Mouse (Mus musculus): ENCODE results near the gene Fam83c. TPM values are rescaled to one million over a fixed set of nuclear protein-coding genes. Genes with fewer than 3 reads are reported as not detected.

Gene Fam83c
- polyA plus RNA-seq, 1 experiment = not detected

DNA sequence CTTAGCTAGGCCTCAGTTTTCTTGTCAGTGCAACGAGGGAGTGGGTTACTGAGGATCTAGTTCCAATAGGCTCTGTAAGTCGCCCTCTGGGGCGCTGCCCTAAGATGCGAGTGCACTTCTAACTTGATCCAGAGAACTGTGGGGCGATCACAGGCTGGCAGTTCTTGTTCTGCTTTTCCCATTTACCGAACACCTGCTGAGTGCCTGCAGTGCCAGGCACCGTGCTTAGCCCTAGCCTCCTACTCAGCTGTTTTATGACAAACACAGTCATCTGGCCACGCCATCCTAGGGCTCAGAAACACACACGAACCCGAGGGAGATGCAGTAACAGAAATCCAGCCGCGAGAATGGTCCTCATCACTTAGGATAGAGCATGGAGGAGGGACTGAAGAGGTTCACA lies 41.8 kb downstream of the Fam83c start:
- no peak for TF ChIP-seq POLR2A (IDR thresholded peaks at IDR 0.05; ENCODE audit: insufficient read depth, low read depth, low read length)
- no peak for TF ChIP-seq CTCF (IDR thresholded peaks at IDR 0.05; ENCODE audit: insufficient read depth, low read depth, low read length)
- 44% methylated on average over 12 of the region's 12 CpGs for WGBS
- Histone ChIP-seq H3K4me3 (ENCODE audit: insufficient read depth, low read depth, low read length) (no peak overlapping the region), H3K27ac (ENCODE audit: insufficient read depth, low read depth, low read length) (no peak overlapping the region), H3K4me1 (ENCODE audit: control insufficient read depth, insufficient read depth, low read length) (peaks cover 11% of the 10 kb centered on the region)

DNA sequence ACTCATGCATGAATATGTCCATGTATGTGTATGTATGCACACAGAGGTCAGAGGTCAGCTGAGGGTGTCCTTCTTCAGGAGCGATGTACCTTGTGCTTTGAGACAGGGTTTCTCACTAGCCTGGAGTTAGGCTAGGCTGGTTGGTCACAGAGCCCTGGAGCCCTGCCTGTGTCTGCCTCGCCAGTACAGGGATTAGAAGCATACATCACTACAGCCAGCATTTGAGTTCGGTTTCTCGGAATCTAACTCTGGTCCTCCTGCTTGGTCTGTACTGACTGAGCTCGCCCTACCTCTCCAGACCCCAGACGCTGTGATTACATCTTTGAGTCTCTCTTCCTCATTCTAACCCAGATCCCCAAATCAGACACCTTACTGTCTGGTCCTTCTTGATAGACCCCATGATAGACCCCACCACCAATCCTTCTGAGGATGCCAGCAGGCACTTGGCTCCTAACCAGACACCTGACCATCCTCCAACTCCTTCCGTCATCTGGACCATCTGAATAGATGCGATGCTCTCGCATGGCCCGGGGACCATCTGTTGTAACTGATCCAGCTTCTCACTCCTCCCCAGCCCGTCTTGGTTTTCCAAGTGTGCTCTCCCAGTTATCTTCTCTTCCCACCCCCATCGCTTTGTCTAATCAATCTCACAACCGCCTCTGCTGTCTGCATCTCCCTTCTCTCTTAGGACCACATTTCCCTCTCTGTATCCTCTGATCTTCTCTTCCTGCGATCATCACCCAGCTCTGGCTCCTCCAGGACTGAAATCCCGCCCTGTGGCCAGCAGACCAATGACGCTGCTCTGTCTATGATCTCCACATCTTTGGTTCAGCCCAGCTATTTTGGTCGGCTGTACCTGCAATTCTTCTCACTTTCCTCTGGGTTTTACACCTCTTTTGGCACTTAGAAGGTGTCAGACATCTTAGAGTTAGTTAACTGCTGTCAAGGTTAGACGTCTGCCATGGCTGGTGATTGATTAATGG lies 46.4 kb downstream of the Fam83c start:
- Histone ChIP-seq H3K4me3 (ENCODE audit: insufficient read depth, low read depth, low read length) (no peak overlapping the region), H3K27ac (ENCODE audit: insufficient read depth, low read depth, low read length) (no peak overlapping the region), H3K4me1 (ENCODE audit: control insufficient read depth, insufficient read depth, low read length) (peaks cover 20% of the 10 kb centered on the region)
- TF ChIP-seq CTCF (IDR thresholded peaks at IDR 0.05; ENCODE audit: insufficient read depth, low read depth, low read length) = no peak
- no peak for TF ChIP-seq POLR2A (IDR thresholded peaks at IDR 0.05; ENCODE audit: insufficient read depth, low read depth, low read length)
- 73% methylated on average over 18 of the region's 18 CpGs for WGBS

DNA sequence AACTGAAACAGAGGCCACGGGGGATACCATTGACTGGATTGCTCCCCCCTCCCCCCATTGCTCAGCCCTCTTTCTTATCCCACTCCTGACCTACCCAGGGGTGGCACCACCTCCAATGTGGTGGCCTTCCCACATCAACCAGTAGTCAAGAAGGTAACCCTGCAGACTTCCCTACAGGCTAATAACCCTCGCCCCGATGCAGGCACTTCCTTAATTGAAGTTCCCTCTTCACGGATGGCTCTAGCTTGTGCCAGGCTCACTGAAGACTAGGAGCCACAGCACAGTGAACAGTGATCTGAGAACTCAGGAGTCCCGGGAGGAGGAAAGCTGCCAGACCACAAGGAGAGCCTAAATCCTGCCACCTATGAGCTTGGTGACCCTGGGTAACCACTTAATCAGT lies 47.7 kb downstream of the Fam83c start:
- Histone ChIP-seq H3K4me1 (ENCODE audit: control insufficient read depth, insufficient read depth, low read length) (peaks cover 16% of the 10 kb centered on the region), H3K27ac (ENCODE audit: insufficient read depth, low read depth, low read length) (no peak overlapping the region), H3K4me3 (ENCODE audit: insufficient read depth, low read depth, low read length) (no peak overlapping the region)
- WGBS = 72% methylated on average over 5 of the region's 5 CpGs
- no peak for TF ChIP-seq POLR2A (IDR thresholded peaks at IDR 0.05; ENCODE audit: insufficient read depth, low read depth, low read length)
- no peak for TF ChIP-seq CTCF (IDR thresholded peaks at IDR 0.05; ENCODE audit: insufficient read depth, low read depth, low read length)

DNA sequence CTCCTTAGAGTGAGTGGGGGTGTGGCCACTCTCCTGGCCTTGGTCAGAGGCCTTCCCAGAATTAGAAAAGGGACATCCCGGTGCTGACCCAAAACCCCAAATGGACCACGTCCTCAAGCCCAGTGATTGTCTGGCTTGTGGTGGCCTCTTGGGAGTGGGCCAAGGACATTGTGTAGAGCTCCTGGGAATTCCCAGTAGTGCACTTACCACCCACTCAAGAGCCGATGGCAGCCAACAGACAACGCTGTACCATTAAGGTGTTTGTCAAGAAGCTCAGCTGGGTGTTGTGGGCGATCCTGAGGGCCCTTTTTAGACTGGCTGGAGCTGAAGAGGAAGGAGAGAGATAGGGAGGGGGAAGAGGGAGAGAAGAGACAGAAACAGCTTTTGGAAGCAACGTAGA lies 50.1 kb downstream of the Fam83c start:
- no peak overlapping the region for H3K4me3 ChIP-seq (ENCODE audit: insufficient read depth, low read depth, low read length)
- H3K27ac ChIP-seq (ENCODE audit: insufficient read depth, low read depth, low read length) = no peak overlapping the region
- TF ChIP-seq CTCF (IDR thresholded peaks at IDR 0.05; ENCODE audit: insufficient read depth, low read depth, low read length) (no peak), POLR2A (IDR thresholded peaks at IDR 0.05; ENCODE audit: insufficient read depth, low read depth, low read length) (no peak)
- WGBS = 38% methylated on average over 6 of the region's 6 CpGs
- peaks cover 19% of the 10 kb centered on the region for H3K4me1 ChIP-seq (ENCODE audit: control insufficient read depth, insufficient read depth, low read length)

DNA sequence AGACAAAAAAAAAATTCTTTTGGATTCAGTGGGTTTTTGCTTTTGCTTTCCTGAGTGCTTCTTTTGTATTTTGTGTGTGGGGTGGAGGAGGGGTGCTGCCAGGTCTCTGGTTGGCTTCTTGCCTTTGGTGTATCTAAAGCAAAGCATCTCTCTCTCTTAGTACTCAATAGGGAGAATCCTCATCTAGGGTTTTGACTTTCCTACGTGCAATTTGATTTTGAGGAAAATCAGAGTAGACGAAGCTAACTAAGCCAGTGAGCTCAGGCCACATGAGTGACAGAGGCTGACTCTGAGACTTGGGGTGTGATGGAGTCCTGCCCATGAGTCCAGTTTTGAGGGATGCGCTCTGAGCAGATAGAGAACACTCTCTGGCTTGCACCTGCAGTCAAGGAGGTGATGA lies 55.1 kb downstream of the Fam83c start:
- Histone ChIP-seq H3K27ac (ENCODE audit: insufficient read depth, low read depth, low read length) (no peak overlapping the region), H3K4me3 (ENCODE audit: insufficient read depth, low read depth, low read length) (no peak overlapping the region), H3K4me1 (ENCODE audit: control insufficient read depth, insufficient read depth, low read length) (peaks cover 23% of the 10 kb centered on the region)
- TF ChIP-seq CTCF (IDR thresholded peaks at IDR 0.05; ENCODE audit: insufficient read depth, low read depth, low read length) (no peak), POLR2A (IDR thresholded peaks at IDR 0.05; ENCODE audit: insufficient read depth, low read depth, low read length) (no peak)
- WGBS = 80% methylated on average over 3 of the region's 3 CpGs

DNA sequence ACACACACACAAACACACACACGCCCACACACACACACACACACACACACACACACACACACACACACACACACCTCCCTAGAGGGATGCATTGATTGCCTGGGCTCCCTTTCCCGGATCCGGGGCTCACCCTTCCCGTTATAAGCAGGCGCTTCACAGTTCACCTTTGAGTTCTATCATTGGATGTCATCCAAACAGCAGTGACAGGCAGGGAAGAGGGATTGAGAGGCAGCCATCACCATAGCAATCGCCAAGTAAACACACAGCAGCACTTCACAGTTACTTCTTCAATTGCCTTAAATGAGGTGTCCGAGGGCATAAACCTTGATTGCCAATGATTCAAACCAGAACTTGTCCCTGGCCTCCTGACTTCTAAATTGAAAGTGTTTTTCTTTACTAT lies 55.6 kb downstream of the Fam83c start:
- WGBS = 54% methylated on average over 7 of the region's 7 CpGs
- Histone ChIP-seq H3K4me3 (ENCODE audit: insufficient read depth, low read depth, low read length) (no peak overlapping the region), H3K4me1 (ENCODE audit: control insufficient read depth, insufficient read depth, low read length) (peaks cover 20% of the 10 kb centered on the region), H3K27ac (ENCODE audit: insufficient read depth, low read depth, low read length) (no peak overlapping the region)
- no peak for TF ChIP-seq POLR2A (IDR thresholded peaks at IDR 0.05; ENCODE audit: insufficient read depth, low read depth, low read length)
- TF ChIP-seq CTCF (IDR thresholded peaks at IDR 0.05; ENCODE audit: insufficient read depth, low read depth, low read length) = no peak

DNA sequence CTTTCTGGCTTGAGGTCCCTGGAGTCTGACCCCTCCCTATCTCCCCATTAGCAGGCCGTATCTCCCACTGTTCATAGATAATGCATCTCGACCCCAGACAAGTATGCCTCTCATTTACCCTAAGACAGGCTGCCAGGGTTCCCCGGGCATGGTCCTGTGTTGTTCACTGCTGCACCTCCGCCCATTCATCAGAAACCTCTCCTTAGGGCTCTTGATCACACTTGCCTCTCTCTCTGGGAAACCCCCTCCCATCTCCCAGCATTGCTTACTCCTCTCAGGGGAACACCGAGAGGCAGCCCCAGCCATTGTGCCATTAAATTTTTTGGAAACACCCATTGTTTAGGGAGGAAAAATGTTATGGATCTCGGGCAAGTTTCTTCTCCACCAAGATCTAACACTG lies 56.6 kb downstream of the Fam83c start:
- 51% methylated on average over 6 of the region's 6 CpGs for WGBS
- no peak for TF ChIP-seq POLR2A (IDR thresholded peaks at IDR 0.05; ENCODE audit: insufficient read depth, low read depth, low read length)
- Histone ChIP-seq H3K4me3 (ENCODE audit: insufficient read depth, low read depth, low read length) (no peak overlapping the region), H3K27ac (ENCODE audit: insufficient read depth, low read depth, low read length) (no peak overlapping the region), H3K4me1 (ENCODE audit: control insufficient read depth, insufficient read depth, low read length) (peaks cover 18% of the 10 kb centered on the region)

DNA sequence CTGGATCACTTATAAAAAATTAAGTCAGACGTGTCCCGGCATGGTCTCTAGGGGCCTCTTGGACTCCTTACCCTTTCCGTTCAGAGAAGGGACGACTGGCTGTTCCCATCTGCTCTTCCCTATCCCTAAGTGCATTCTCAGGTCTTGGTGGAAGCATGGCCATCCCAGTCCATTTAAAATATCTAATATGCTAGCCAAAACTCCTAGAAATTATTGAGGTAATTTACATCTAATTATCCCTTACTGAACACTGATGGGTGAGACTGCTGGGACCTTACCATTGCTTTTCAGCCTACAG lies 57.0 kb downstream of the Fam83c start:
- TF ChIP-seq CTCF (IDR thresholded peaks at IDR 0.05; ENCODE audit: insufficient read depth, low read depth, low read length) (no peak), POLR2A (IDR thresholded peaks at IDR 0.05; ENCODE audit: insufficient read depth, low read depth, low read length) (no peak)
- Histone ChIP-seq H3K4me3 (ENCODE audit: insufficient read depth, low read depth, low read length) (no peak overlapping the region), H3K4me1 (ENCODE audit: control insufficient read depth, insufficient read depth, low read length) (peaks cover 18% of the 10 kb centered on the region), H3K27ac (ENCODE audit: insufficient read depth, low read depth, low read length) (no peak overlapping the region)
- WGBS = 76% methylated on average over 4 of the region's 4 CpGs

Other genes with a start within 250 kb of the Fam83c start
- not detected in 2 replicates for gene Gss, start 242.0 kb downstream of the Fam83c start, polyA plus RNA-seq (2012; ENCODE audit: insufficient read depth, insufficient read length, low replicate concordance, missing spikeins)
- not detected in 2 replicates for gene Myh7b, start 223.6 kb downstream of the Fam83c start, polyA plus RNA-seq (2012; ENCODE audit: insufficient read depth, insufficient read length, low replicate concordance, missing spikeins)
- gene Trpc4ap, start 142.5 kb downstream of the Fam83c start, polyA plus RNA-seq (2012; ENCODE audit: insufficient read depth, insufficient read length, low replicate concordance, missing spikeins) = 364 TPM in 1 of 2 replicates, not detected in the other
- not detected in 2 replicates for gene Edem2, start 105.4 kb downstream of the Fam83c start, polyA plus RNA-seq (2012; ENCODE audit: insufficient read depth, insufficient read length, low replicate concordance, missing spikeins)
- not detected in 2 replicates for gene Gm17581, start 99.0 kb downstream of the Fam83c start, polyA plus RNA-seq (2012; ENCODE audit: insufficient read depth, insufficient read length, low replicate concordance, missing spikeins)
- gene Procr, start 83.7 kb downstream of the Fam83c start, polyA plus RNA-seq (2012; ENCODE audit: insufficient read depth, insufficient read length, low replicate concordance, missing spikeins) = not detected in 2 replicates
- not detected in 2 replicates for gene Mmp24, start 59.5 kb downstream of the Fam83c start, polyA plus RNA-seq (2012; ENCODE audit: insufficient read depth, insufficient read length, low replicate concordance, missing spikeins)
- not detected in 2 replicates for gene BC029722, start 15.4 kb downstream of the Fam83c start, polyA plus RNA-seq (2012; ENCODE audit: insufficient read depth, insufficient read length, low replicate concordance, missing spikeins)
- not detected in 2 replicates for gene Eif6, start 7.9 kb downstream of the Fam83c start, polyA plus RNA-seq (2012; ENCODE audit: insufficient read depth, insufficient read length, low replicate concordance, missing spikeins)
- gene Uqcc1, start 95.5 kb upstream of the Fam83c start, polyA plus RNA-seq (2012; ENCODE audit: insufficient read depth, insufficient read length, low replicate concordance, missing spikeins) = 136 TPM in 1 of 2 replicates, not detected in the other
- not detected in 2 replicates for gene Gm15557, start 105.9 kb upstream of the Fam83c start, polyA plus RNA-seq (2012; ENCODE audit: insufficient read depth, insufficient read length, low replicate concordance, missing spikeins)
- gene Gdf5, start 110.5 kb upstream of the Fam83c start, polyA plus RNA-seq (2012; ENCODE audit: insufficient read depth, insufficient read length, low replicate concordance, missing spikeins) = not detected in 2 replicates
- not detected in 2 replicates for gene Cep250, start 121.6 kb upstream of the Fam83c start, polyA plus RNA-seq (2012; ENCODE audit: insufficient read depth, insufficient read length, low replicate concordance, missing spikeins)
- gene 6430550D23Rik, start 173.1 kb upstream of the Fam83c start, polyA plus RNA-seq (2012; ENCODE audit: insufficient read depth, insufficient read length, low replicate concordance, missing spikeins) = not detected in 2 replicates
- not detected in 2 replicates for gene Ergic3, start 173.2 kb upstream of the Fam83c start, polyA plus RNA-seq (2012; ENCODE audit: insufficient read depth, insufficient read length, low replicate concordance, missing spikeins)
- not detected in 2 replicates for gene Fer1l4, start 218.1 kb upstream of the Fam83c start, polyA plus RNA-seq (2012; ENCODE audit: insufficient read depth, insufficient read length, low replicate concordance, missing spikeins)
- not detected in 2 replicates for gene Spag4, start 230.3 kb upstream of the Fam83c start, polyA plus RNA-seq (2012; ENCODE audit: insufficient read depth, insufficient read length, low replicate concordance, missing spikeins)

Data from olfactory bulb, adult 2 months (tissue).